Mouse (Mus musculus) kidney, adult 9 months (tissue): Measurements from ENCODE around the gene Emc3.

ENCODE experiments used
- DNase-seq: peaks from one replicate; pipeline ENCODE4 v3.0.0; 2022

Gene Emc3

GRCm38 (mm10) chr6:113530932-113531839, at the start of gene Emc3, which contains the start of gene Fancd2:
TSS of gene Emc3 (minus strand) at chr6:113531652.
TSS of gene Fancd2 (plus strand) at chr6:113531682.
- DNase-seq, result peak; percentile 90

- no peak for DNase-seq
These were observed 47.9 kb upstream of the Emc3 start for GRCm38 (mm10) chr6:113579306-113579705.

- no peak for DNase-seq
These were observed 44.6 kb upstream of the Emc3 start for GRCm38 (mm10) chr6:113576044-113576443.

GRCm38 (mm10) chr6:113564557-113564956, 33.1 kb upstream of the Emc3 start:
- peak; percentile 9 for DNase-seq

GRCm38 (mm10) chr6:113559736-113560135, 28.3 kb upstream of the Emc3 start:
- DNase-seq, result no peak

GRCm38 (mm10) chr6:113543906-113544481, 12.5 kb upstream of the Emc3 start:
- DNase-seq, result no peak

- no peak for DNase-seq
These were observed 10.2 kb upstream of the Emc3 start for GRCm38 (mm10) chr6:113541610-113542009.

- DNase-seq, result no peak
These were observed 3.4 kb upstream of the Emc3 start for GRCm38 (mm10) chr6:113534886-113535285.

GRCm38 (mm10) chr6:113531840-113532404, 470 bp upstream of the Emc3 start:
- DNase-seq, result no peak

GRCm38 (mm10) chr6:113523420-113523819, 8.0 kb downstream of the Emc3 start:
- no peak for DNase-seq

GRCm38 (mm10) chr6:113522310-113522709, 9.1 kb downstream of the Emc3 start:
- no peak for DNase-seq

GRCm38 (mm10) chr6:113517434-113518080, 13.9 kb downstream of the Emc3 start:
- DNase-seq, result no peak

GRCm38 (mm10) chr6:113514600-113514999, 16.9 kb downstream of the Emc3 start:
- DNase-seq, result no peak

GRCm38 (mm10) chr6:113513944-113514343, 17.5 kb downstream of the Emc3 start:
- no peak for DNase-seq

GRCm38 (mm10) chr6:113508947-113509280, 22.5 kb downstream of the Emc3 start:
- DNase-seq, result no peak

GRCm38 (mm10) chr6:113508272-113508946, 23.0 kb downstream of the Emc3 start:
- no peak for DNase-seq

- no peak for DNase-seq
These were observed 24.3 kb downstream of the Emc3 start for GRCm38 (mm10) chr6:113507130-113507529.

GRCm38 (mm10) chr6:113505689-113506088, 25.8 kb downstream of the Emc3 start:
- no peak for DNase-seq

GRCm38 (mm10) chr6:113502801-113503200, 28.7 kb downstream of the Emc3 start:
- DNase-seq, result no peak

GRCm38 (mm10) chr6:113501388-113502084, 29.9 kb downstream of the Emc3 start, which contains the start of gene Prrt3:
TSS of gene Prrt3 (minus strand) at chr6:113501931.
- DNase-seq, result no peak

GRCm38 (mm10) chr6:113499346-113499745, 32.1 kb downstream of the Emc3 start:
- no peak for DNase-seq

- no peak for DNase-seq
These were observed 36.3 kb downstream of the Emc3 start for GRCm38 (mm10) chr6:113495071-113495675.
